Mouse (Mus musculus): ENCODE measurements at regions not wholly inside any gene's neighbourhood (a gene's known extent, or its start where the extent isn't known, plus 50 kb on each side); places are given as distances from the start of the nearest gene placed in this dataset.

DNA sequence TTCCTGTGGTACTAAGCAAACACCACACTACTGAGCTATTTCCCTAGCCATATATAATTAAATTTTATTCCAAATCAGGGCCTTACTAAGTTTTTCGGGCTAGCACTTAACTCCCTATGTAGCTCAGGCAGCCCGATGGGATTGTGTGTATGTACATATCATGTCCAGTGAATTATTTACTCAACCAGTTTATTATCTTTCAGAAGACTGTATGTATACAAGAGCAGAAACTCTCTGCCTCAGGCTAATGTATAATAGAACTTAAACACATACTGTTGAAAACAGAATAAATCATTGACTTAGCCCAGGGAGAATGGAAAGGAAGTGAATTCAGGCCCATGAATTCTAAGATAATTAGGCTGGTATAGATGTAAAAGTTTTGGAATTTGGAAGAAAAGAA, 74.1 kb upstream of the Gnai1 start:
- TF ChIP-seq POLR2A (IDR thresholded peaks at IDR 0.05; ENCODE audit: extremely low read depth, insufficient read depth, low read length) = no peak
- no peak for TF ChIP-seq CTCF (IDR thresholded peaks at IDR 0.05; ENCODE audit: low read depth, low read length)
